Mouse (Mus musculus): ENCODE data around the gene Srek1ip1.

GRCm38 (mm10) chr13:104869907-104870306 is 77.6 kb downstream of the Srek1ip1 start:
- TF ChIP-seq CTCF (IDR thresholded peaks at IDR 0.05; ENCODE audit: low read depth, low read length) = no peak
- no peak for TF ChIP-seq EP300 (IDR thresholded peaks at IDR 0.05; ENCODE audit: insufficient read depth, low read depth, low read length)

All from ES-Bruce4 (cell line).